19 mouse cellular contexts compared by ENCODE assay signal in the genomic region with DNA sequence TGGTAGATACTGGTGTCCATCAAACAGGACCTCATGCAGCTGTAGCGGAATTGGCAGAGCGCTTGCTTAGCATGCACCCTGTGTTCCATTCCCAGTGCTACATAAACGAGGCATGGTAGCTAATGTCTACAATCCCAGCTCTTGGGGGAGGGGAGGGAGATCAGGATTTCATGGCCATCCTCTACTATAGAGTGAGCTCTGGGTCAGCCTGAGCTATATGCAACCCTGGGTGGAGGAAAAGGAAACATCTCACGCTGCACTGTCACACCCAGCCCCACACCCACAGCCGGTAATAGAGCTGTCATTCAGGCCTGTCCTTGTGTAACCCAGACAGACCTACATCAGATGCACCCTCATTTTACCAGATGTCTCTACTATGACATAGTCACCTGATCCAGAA.
"Had no signal": no experiment of that assay in that cellular context is flagged by ENCODE, and none has a peak within 500 bp of the region (broad histone marks: within the 10 kb centered on the region; RNA-seq: fewer than 3 reads in every experiment).

No protein-coding gene starts in this region.

- H3K9me3 ChIP-seq: kidney, embryonic 15.5 days; limb, embryonic 15.5 days had no signal

- H3K27me3 ChIP-seq: kidney, embryonic 15.5 days; limb, embryonic 12.5 days; limb, embryonic 15.5 days; megakaryocyte, embryonic 14.5 days; midbrain, embryonic 13.5 days; neural tube, embryonic 13.5 days had no signal

- H3K4me1 ChIP-seq: kidney, embryonic 15.5 days; limb, embryonic 12.5 days; limb, embryonic 15.5 days; megakaryocyte, embryonic 14.5 days; midbrain, embryonic 10.5 days; midbrain, embryonic 13.5 days; neural tube, embryonic 13.5 days had no signal

- ATAC-seq: liver, postnatal 0 days; lung, postnatal 0 days; midbrain, embryonic 13.5 days; midbrain, embryonic 16.5 days had no signal

- H3K4me3 ChIP-seq: kidney, embryonic 15.5 days; limb, embryonic 12.5 days; limb, embryonic 15.5 days; megakaryocyte, embryonic 14.5 days; midbrain, embryonic 10.5 days; midbrain, embryonic 13.5 days; myocyte; neural tube, embryonic 13.5 days had no signal

- H3K27ac ChIP-seq: kidney, embryonic 15.5 days; limb, embryonic 12.5 days; limb, embryonic 15.5 days; liver, embryonic 14.5 days; macrophage; midbrain, embryonic 10.5 days; midbrain, embryonic 13.5 days; neural tube, embryonic 13.5 days had no signal

- H3K9ac ChIP-seq: kidney, embryonic 15.5 days; limb, embryonic 12.5 days; limb, embryonic 15.5 days; liver, embryonic 14.5 days; liver, postnatal 0 days; lung, embryonic 14.5 days; midbrain, embryonic 13.5 days; neural tube, embryonic 13.5 days had no signal

- H3K36me3 ChIP-seq: kidney, embryonic 15.5 days; limb, embryonic 12.5 days; limb, embryonic 15.5 days; midbrain, embryonic 10.5 days; midbrain, embryonic 13.5 days; neural tube, embryonic 13.5 days had no signal

- DNase-seq: kidney, adult 8-10 months; kidney, postnatal 10 days; kidney, postnatal 36 days; left cerebral cortex, postnatal 4 days; liver, postnatal 0 days; lung, embryonic 14.5 days; thymus, postnatal 25 days had no signal
